Mouse (Mus musculus): ENCODE measurements around the gene Sbno2.
"Not testable (repeated sequence)": the region's sequence is repeated elsewhere in the genome, so short reads cannot be mapped to it uniquely, and the experiment has no call there.

The Sbno2 gene

GRCm38 (mm10) chr10:80056506-80056905 lies 48.9 kb downstream of the Sbno2 start:
- no peak for DNase-seq

GRCm38 (mm10) chr10:80055891-80056290 lies 49.5 kb downstream of the Sbno2 start:
- no peak for DNase-seq

DNA sequence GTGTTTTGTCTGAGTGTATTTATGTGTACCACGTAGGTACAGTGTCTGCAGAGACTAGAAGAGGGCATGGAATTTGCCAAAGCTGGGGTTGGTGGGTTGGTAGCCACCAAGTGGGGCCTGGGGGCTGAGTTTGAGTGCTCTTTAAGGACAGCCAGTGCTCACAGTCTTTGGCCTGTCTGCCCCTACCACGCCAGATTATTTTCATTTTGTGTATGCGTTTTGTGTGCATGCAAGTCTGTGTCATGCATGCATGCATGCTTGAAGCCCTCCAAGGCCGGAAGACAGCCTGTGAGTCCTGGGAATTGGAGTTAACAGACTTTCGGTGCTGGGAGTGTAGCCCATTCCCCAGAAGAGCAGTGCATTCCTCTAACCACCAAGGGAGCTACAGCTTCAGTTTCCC lies 50.0 kb downstream of the Sbno2 start:
- DNase-seq: no peak

GRCm38 (mm10) chr10:80054911-80055310 lies 50.5 kb downstream of the Sbno2 start:
- peak; percentile 58 to 69 for DNase-seq

GRCm38 (mm10) chr10:80053831-80054815 lies 51.2 kb downstream of the Sbno2 start:
- DNase-seq: peak; percentile 75 to 77

- peak; percentile 99 to 100 for DNase-seq
Observed at GRCm38 (mm10) chr10:80053259-80053780, 52.1 kb downstream of the Sbno2 start.

- DNase-seq: no peak
Observed at GRCm38 (mm10) chr10:80052374-80052764, 53.0 kb downstream of the Sbno2 start.

GRCm38 (mm10) chr10:80051618-80052373 lies 53.6 kb downstream of the Sbno2 start:
- DNase-seq: no peak

DNA sequence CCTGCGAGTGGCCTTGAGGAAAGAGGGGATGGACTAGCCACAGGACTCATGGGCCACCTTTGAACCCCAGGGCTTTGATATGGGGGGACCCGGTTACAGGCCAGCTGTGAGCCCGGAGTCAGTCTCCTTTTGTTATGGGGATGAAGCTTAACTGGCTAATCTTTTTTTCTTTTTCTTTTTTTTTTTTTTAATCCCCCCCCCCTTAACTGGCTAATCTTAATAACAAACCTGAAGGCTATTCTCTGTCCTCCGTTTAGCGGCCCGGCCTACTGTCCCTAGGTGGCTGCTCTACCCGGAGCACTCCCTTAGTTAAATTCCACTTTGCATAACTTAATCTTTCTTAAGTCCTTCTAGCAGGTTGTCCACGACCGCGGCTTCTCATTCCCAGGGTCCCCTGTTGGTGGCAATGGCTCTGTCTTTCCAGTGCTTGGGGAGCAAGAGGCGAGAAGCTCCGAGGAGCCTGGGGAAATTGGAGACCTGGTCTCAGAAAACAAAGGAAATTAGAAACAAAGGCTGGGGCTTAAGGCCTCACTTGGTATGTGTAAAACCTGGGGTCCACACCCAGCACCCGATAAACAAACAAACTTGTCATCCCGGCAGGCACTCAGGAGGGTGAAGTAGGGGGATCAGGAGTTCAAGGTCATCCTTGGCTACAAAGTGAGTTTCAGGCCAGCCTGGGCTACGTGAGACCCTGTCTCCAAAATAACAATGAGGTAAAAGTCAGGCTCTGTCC lies 54.3 kb downstream of the Sbno2 start:
- DNase-seq: no peak

DNA sequence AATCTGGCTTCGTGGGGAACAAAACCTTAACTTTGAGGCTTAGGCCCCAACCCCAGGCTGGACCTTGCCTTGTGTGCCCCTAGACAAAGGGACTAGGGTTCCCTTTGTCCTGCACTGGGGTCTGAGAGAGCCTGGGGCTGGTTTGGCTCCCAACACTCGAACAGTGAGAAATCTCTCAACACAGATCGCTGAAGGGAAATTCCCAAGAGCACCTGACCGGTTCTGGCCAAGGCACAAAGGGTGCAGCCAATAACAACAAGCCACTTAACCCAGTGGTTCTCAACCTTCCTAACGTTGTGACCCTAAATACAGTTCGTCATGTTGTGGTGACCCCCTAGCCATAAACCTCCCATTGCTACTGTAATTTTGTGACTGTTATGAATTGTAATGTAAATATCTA lies 55.1 kb downstream of the Sbno2 start:
- no peak for DNase-seq

GRCm38 (mm10) chr10:80048834-80049233 lies 56.5 kb downstream of the Sbno2 start:
- no peak for DNase-seq

DNA sequence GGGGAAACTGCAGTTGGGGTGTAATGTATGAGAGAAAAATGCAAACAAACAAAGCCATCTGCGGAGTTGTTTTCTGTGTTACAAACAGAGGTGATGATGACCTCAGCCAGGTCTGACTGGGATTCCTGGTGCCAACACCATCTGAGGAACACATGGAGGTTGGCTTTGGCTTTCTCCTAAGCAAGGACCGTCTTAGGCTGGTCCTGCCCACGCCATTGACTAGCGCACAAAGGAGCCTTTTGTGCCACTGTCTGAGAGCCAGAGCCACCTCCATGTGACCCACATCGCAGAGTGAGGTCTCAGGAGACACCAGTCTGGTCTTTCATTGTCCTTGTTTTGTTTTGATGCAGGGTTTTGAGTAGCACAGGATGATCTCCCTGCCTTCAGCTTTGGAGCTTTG lies 57.0 kb downstream of the Sbno2 start:
- no peak for DNase-seq

DNA sequence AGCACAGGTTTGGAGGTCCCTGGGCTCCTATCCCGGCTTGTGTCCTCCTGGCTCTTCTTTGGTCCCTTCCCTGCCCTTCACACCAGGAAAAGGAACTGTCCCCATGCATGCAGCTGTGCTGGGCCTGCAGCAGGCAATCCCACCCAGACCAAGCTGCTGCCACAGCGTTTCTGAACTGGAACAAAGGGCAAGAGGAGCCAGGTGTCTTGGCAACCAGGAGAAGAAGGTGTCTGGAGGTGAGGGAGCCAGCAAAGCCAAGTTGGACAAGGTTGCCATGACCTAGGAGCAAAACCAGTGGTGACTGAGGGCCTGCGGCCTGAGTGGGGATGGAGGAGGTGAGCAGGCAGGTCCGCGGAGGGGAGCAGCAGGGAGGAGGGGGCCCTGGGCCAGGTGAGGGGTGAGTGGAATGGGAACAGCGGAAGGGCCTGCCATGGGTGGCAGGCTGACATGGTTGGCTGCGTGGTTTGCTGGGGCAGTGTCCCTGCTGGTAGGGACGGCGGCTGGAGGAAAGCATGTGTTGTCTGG lies 58.3 kb downstream of the Sbno2 start, which contains the start of gene Gpx4:
Gene Gpx4, plus strand, starts transcription at position 126 of the 525 bp plus-strand sequence.
- DNase-seq: no peak

- no peak for DNase-seq
Observed at GRCm38 (mm10) chr10:80045766-80046165, 59.6 kb downstream of the Sbno2 start.

DNA sequence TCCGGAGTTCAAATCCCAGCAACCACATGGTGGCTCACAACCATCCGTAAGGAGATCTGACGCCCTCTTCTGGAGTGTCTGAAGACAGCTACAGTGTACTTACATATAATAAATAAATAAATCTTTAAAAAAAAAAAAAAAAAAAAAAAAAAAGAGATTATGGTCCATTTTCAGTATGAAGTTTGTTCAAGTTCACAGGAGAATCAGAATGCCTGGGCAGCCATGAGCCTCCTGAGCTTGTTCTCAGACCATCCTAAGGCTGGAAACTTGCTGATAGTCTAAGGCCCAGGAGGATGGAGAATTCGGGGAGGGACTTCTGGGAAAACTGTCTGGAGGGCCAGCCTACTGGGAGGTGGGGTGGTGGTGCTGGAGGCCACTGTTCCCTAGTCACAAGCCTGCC lies 60.0 kb downstream of the Sbno2 start:
- DNase-seq: not testable (repeated sequence)

DNA sequence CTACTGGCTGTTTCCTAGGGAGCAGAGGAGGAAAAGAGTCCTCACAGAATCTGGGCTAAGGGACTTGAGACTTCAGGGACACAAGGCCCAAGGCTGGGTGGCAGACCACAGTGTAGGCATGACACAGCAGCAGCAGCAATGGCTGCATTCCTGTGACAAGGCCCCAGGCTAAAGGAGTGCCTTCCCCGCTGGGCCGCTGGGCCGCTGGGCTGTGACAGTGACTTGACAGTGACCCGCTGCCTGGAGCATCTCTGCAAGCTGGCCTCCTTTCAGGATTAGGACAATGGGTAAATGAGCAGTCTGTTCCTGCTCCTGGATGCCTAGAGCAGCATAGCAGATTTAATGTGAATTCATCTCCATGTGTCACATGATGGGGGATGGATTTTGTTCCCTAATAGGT lies 61.3 kb downstream of the Sbno2 start:
- DNase-seq: no peak

DNA sequence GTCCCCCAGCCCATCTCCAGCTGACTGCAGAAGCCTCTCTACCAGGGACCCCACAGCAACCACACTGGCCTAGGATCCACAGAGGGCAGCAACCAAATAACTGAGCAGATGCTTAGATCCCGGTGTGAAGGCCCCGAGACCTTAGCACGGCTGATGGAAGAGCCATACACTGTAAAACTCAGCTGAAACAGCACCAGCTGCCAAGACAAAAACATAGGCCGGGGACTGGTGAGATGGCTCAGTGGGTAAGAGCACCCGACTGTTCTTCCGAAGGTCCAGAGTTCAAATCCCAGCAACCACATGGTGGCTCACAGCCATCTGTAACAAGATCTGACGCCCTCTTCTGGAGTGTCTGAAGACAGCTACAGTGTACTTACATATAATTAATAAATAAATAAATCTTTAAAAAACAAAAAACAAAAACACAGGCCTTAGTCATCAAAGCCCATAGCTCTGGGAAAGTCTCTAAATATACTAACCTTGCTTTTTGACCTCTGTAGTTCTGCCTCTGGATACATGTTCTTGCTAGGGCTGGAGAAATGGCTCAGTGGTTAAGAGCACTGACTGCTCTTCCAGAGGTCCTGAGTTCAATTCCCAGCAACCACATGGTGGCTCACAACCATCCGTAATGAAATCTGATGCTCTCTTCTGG lies 63.8 kb downstream of the Sbno2 start:
- not testable (repeated sequence) for DNase-seq

GRCm38 (mm10) chr10:80039559-80039979 lies 65.8 kb downstream of the Sbno2 start, which contains the start of gene Polr2e:
Gene Polr2e (minus strand): TSS chr10:80039795.
- DNase-seq: peak; percentile 97 to 99

GRCm38 (mm10) chr10:80036832-80037231 lies 68.5 kb downstream of the Sbno2 start:
- DNase-seq: no peak

DNA sequence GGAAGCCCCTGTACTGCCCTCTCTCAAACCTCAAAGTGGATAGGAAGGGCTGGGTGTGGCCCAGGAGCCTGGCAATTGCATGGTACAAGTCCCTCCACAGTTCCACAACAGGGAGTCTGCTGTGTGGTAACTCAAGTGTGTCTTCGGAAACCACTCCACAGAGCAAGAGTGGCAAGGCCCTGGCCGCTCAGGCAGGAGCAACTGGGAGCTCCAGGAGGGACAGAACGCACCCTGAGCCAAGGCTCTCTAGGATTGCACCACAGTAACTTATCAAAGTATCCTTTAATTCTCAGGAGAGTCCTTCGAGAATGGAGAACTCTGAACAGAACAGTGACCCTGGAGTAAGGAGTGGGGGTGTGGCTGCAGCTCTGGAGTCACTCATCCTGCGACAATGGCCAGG lies 69.7 kb downstream of the Sbno2 start:
- no peak for DNase-seq

DNA sequence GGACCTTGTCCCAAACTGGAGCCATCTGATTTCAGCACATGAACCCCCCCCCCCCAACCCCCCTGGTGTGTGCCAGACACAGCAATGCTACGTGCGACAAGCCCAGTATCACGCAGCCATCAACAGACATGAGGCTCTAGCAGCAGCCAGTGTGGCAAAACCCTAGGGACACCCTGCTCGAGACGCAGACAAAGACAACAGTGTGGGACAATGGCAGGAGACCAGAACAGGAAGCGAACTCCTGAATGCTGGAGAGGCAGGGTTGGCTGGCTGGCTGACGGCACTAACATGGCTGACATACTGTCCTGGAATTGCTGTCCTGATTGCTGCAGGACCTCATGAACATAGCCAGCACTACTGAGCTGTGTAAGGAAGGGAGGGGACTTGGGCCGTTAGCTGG lies 70.2 kb downstream of the Sbno2 start:
- DNase-seq: no peak
